Mouse (Mus musculus): ENCODE data around the gene Crebrf. TPM values are rescaled to one million over a fixed set of nuclear protein-coding genes. Genes with fewer than 3 reads are reported as not detected.

Gene Crebrf
- polyA plus RNA-seq, 1 experiment from 2014 or later, result 13.5 TPM

- Histone ChIP-seq H3K36me3 (ENCODE audit: control insufficient read depth, insufficient read depth) (no peaks in the 10 kb centered on the region), H3K4me2 (replicated peaks; ENCODE audit: low read depth) (no peak overlapping the region), H3K9ac (ENCODE audit: low read depth, low read length) (no peak overlapping the region), H3K27ac (ENCODE audit: low read depth, low read length) (no peak overlapping the region), H3K4me3 (ENCODE audit: low read depth, low read length) (no peak overlapping the region), H3K9me3 (ENCODE audit: control insufficient read depth) (no peaks in the 10 kb centered on the region), H3K27me3 (replicated peaks; ENCODE audit: control insufficient read depth, insufficient read depth, low read length) (no peaks in the 10 kb centered on the region), H3K4me1 (replicated peaks; ENCODE audit: control insufficient read depth, insufficient read depth, low read length) (no peaks in the 10 kb centered on the region)
- no peak for ATAC-seq
- TF ChIP-seq CTCF (IDR thresholded peaks at IDR 0.05; ENCODE audit: low read depth), result no peak
Measured at GRCm38 (mm10) chr17:26708499-26708898, 7.0 kb upstream of the Crebrf start.

GRCm38 (mm10) chr17:26708993-26709590 is 6.4 kb upstream of the Crebrf start:
- H3K4me1 ChIP-seq (replicated peaks; ENCODE audit: control insufficient read depth, insufficient read depth, low read length), result no peaks in the 10 kb centered on the region
- no peak overlapping the region for H3K4me2 ChIP-seq (replicated peaks; ENCODE audit: low read depth)
- H3K9me3 ChIP-seq (ENCODE audit: control insufficient read depth), result no peaks in the 10 kb centered on the region
- H3K36me3 ChIP-seq (ENCODE audit: control insufficient read depth, insufficient read depth), result no peaks in the 10 kb centered on the region
- H3K9ac ChIP-seq (ENCODE audit: low read depth, low read length), result no peak overlapping the region
- no peak overlapping the region for H3K27ac ChIP-seq (ENCODE audit: low read depth, low read length)
- WGBS, result 59% methylated on average over 9 of the region's 9 CpGs
- no peak overlapping the region for H3K4me3 ChIP-seq (ENCODE audit: low read depth, low read length)
- TF ChIP-seq CTCF (IDR thresholded peaks at IDR 0.05; ENCODE audit: low read depth), result no peak
- no peak for ATAC-seq
- no peaks in the 10 kb centered on the region for H3K27me3 ChIP-seq (replicated peaks; ENCODE audit: control insufficient read depth, insufficient read depth, low read length)

- no peak overlapping the region for H3K4me2 ChIP-seq (replicated peaks; ENCODE audit: low read depth)
- H3K27me3 ChIP-seq (replicated peaks; ENCODE audit: control insufficient read depth, insufficient read depth, low read length), result no peaks in the 10 kb centered on the region
- ATAC-seq, result no peak
- H3K9me3 ChIP-seq (ENCODE audit: control insufficient read depth), result no peaks in the 10 kb centered on the region
- H3K27ac ChIP-seq (ENCODE audit: low read depth, low read length), result no peak overlapping the region
- no peak overlapping the region for H3K4me3 ChIP-seq (ENCODE audit: low read depth, low read length)
- no peaks in the 10 kb centered on the region for H3K4me1 ChIP-seq (replicated peaks; ENCODE audit: control insufficient read depth, insufficient read depth, low read length)
- no peak for TF ChIP-seq CTCF (IDR thresholded peaks at IDR 0.05; ENCODE audit: low read depth)
- no peak overlapping the region for H3K9ac ChIP-seq (ENCODE audit: low read depth, low read length)
- H3K36me3 ChIP-seq (ENCODE audit: control insufficient read depth, insufficient read depth), result no peaks in the 10 kb centered on the region
- WGBS, result 43% methylated on average over 6 of the region's 6 CpGs
Measured at GRCm38 (mm10) chr17:26710049-26710448, 5.4 kb upstream of the Crebrf start.

- H3K27ac ChIP-seq (ENCODE audit: low read depth, low read length), result peak overlapping the region; percentile 97
- 0 out of 2 replicates have a peak, but pooled peaks have one; percentile 1 for TF ChIP-seq CTCF (IDR thresholded peaks at IDR 0.05; ENCODE audit: low read depth)
- peak overlapping the region; percentile 77 for H3K4me2 ChIP-seq (replicated peaks; ENCODE audit: low read depth)
- H3K27me3 ChIP-seq (replicated peaks; ENCODE audit: control insufficient read depth, insufficient read depth, low read length), result no peaks in the 10 kb centered on the region
- peak; percentile 96 for ATAC-seq
- peak overlapping the region; percentile 97 for H3K9ac ChIP-seq (ENCODE audit: low read depth, low read length)
- H3K36me3 ChIP-seq (ENCODE audit: control insufficient read depth, insufficient read depth), result no peaks in the 10 kb centered on the region
- no peaks in the 10 kb centered on the region for H3K9me3 ChIP-seq (ENCODE audit: control insufficient read depth)
- no peaks in the 10 kb centered on the region for H3K4me1 ChIP-seq (replicated peaks; ENCODE audit: control insufficient read depth, insufficient read depth, low read length)
- WGBS, result under 1% methylated on average over 60 of the region's 75 CpGs
- H3K4me3 ChIP-seq (ENCODE audit: low read depth, low read length), result peak overlapping the region; percentile 100
Measured at GRCm38 (mm10) chr17:26715916-26716717, 667 bp downstream of the Crebrf start.

- H3K9ac ChIP-seq (ENCODE audit: low read depth, low read length), result no peak overlapping the region
- TF ChIP-seq CTCF (IDR thresholded peaks at IDR 0.05; ENCODE audit: low read depth), result peak; percentile 47
- no peaks in the 10 kb centered on the region for H3K27me3 ChIP-seq (replicated peaks; ENCODE audit: control insufficient read depth, insufficient read depth, low read length)
- H3K36me3 ChIP-seq (ENCODE audit: control insufficient read depth, insufficient read depth), result no peaks in the 10 kb centered on the region
- H3K9me3 ChIP-seq (ENCODE audit: control insufficient read depth), result no peaks in the 10 kb centered on the region
- no peak for ATAC-seq
- no peak overlapping the region for H3K27ac ChIP-seq (ENCODE audit: low read depth, low read length)
- no peak overlapping the region for H3K4me2 ChIP-seq (replicated peaks; ENCODE audit: low read depth)
- WGBS, result 55% methylated on average over 2 of the region's 2 CpGs
- H3K4me1 ChIP-seq (replicated peaks; ENCODE audit: control insufficient read depth, insufficient read depth, low read length), result peaks cover 3% of the 10 kb centered on the region; the same call in 1 of the 2 replicates
- no peak overlapping the region for H3K4me3 ChIP-seq (ENCODE audit: low read depth, low read length)
Measured at GRCm38 (mm10) chr17:26717868-26718267, 2.4 kb downstream of the Crebrf start.

GRCm38 (mm10) chr17:26719405-26719804 is 4.0 kb downstream of the Crebrf start:
- Histone ChIP-seq H3K4me2 (replicated peaks; ENCODE audit: low read depth) (no peak overlapping the region), H3K9me3 (ENCODE audit: control insufficient read depth) (no peaks in the 10 kb centered on the region), H3K36me3 (ENCODE audit: control insufficient read depth, insufficient read depth) (no peaks in the 10 kb centered on the region), H3K27ac (ENCODE audit: low read depth, low read length) (no peak overlapping the region), H3K4me1 (replicated peaks; ENCODE audit: control insufficient read depth, insufficient read depth, low read length) (peaks cover 6% of the 10 kb centered on the region; the same call in 1 of the 2 replicates), H3K9ac (ENCODE audit: low read depth, low read length) (no peak overlapping the region), H3K27me3 (replicated peaks; ENCODE audit: control insufficient read depth, insufficient read depth, low read length) (no peaks in the 10 kb centered on the region), H3K4me3 (ENCODE audit: low read depth, low read length) (no peak overlapping the region)
- no peak for ATAC-seq
- TF ChIP-seq CTCF (IDR thresholded peaks at IDR 0.05; ENCODE audit: low read depth), result no peak
